Mouse (Mus musculus) embryonic facial prominence, embryonic 10.5 days (tissue): ENCODE measurements around the gene Vbp1. TPM values are rescaled to one million over a fixed set of nuclear protein-coding genes. Genes with fewer than 3 reads are reported as not detected.
A peak's percentile ranks its signal among the peaks of the same experiment; 100 is the strongest.
"Not testable (repeated sequence)": the region's sequence is repeated elsewhere in the genome, so short reads cannot be mapped to it uniquely, and the experiment has no call there.

Experiments
- DNase-seq: peaks from one replicate; pipeline ENCODE4 v3.0.0-alpha.2; 2017; ENCODE audit warnings: low spot score
- H3K27ac ChIP-seq: fragments of 300-500 bp; sonication (generic); replicated peaks from 2 replicates; pipeline ENCODE4 v1.5.1; 2016; ENCODE audit warnings: mild to moderate bottlenecking
- H3K27me3 ChIP-seq: fragments of 300-500 bp; sonication (generic); replicated peaks from 2 replicates; pipeline ENCODE4 v1.6.1; 2016; ENCODE audit warnings: low read depth, mild to moderate bottlenecking; ENCODE audit not compliant: poor library complexity, severe bottlenecking
- H3K36me3 ChIP-seq: fragments of 300-500 bp; sonication (generic); replicated peaks from 2 replicates; pipeline ENCODE4 v1.6.1; 2016; ENCODE audit warnings: mild to moderate bottlenecking, moderate library complexity
- H3K4me1 ChIP-seq: fragments of 300-500 bp; sonication (generic); 2 replicates; pipeline ENCODE4 v1.6.1; 2016
- H3K4me3 ChIP-seq: fragments of 300-500 bp; sonication (generic); 2 replicates; pipeline ENCODE4 v1.5.1; 2016; ENCODE audit warnings: mild to moderate bottlenecking, moderate library complexity
- H3K9me3 ChIP-seq: fragments of 300-500 bp; sonication (generic); 2 replicates; pipeline ENCODE4 v1.6.1; 2016; ENCODE audit warnings: mild to moderate bottlenecking
- WGBS: fragments of 180-500 bp; shearing (Covaris S2); methylation state at CpG from one replicate; pipeline ENCODE4 v1.1.7; 2016; 5-methylcytosine and 5-hydroxymethylcytosine counted together
- polyA plus RNA-seq: library from polyadenylated mRNA; unstranded; fragments of >200 nt; fragmentation: Nextera tagmentation; extraction: Ambion mirVana; gene quantifications from 2 replicates; pipeline ENCODE4 v1.2.1, GENCODE M21; 2016

Vbp1 gene
- 180 and 184 TPM in 2 replicates for polyA plus RNA-seq

- Histone ChIP-seq H3K4me3 (peak within 1 kb of the TSS; percentile 64), H3K4me1 (no peaks in the 10 kb centered on the region), H3K27ac (peak within 1 kb of the TSS; percentile 88), H3K36me3 (peaks cover 4% of the 10 kb centered on the region), H3K27me3 (no peaks in the 10 kb centered on the region), H3K9me3 (no peaks in the 10 kb centered on the region)
- peak; percentile 83 for DNase-seq
- WGBS, result 13% methylated on average over 37 of the region's 37 CpGs
Measured at GRCm38 (mm10) chrX:75514179-75514972, at the start of gene Vbp1. Gene Vbp1 (plus strand): TSS chrX:75514299.

- H3K27me3 ChIP-seq, H3K9me3 ChIP-seq, H3K4me1 ChIP-seq, H3K36me3 ChIP-seq: not testable (repeated sequence)
- DNase-seq, result peak; percentile 81
- peak overlapping the region; percentile 50 for H3K4me3 ChIP-seq
- 0 out of 2 replicates have a peak overlapping the region, but pooled peaks have one; percentile 51 for H3K27ac ChIP-seq
- 12% methylated on average over 37 of the region's 37 CpGs for WGBS
Measured at GRCm38 (mm10) chrX:75475182-75475644, 38.9 kb upstream of the Vbp1 start.

DNA sequence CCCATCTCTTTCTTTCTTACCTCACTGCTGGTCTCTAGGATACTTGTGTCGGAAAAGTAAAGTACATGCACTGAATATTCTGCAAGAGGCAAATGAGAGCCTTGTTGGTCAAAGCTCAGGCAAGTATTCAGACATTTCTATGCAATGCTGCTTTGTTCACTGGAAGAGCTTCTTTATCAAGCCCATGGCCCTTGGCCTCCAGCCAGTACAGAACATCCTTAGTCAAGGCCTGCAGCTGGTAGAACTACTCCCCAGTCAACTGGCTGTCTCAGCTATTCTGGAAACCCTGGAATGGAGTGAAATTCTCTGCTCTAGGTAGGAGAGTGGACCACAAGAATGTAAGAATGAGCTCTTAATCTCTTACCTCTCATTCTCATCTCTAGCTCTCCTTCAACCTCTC is 24.2 kb upstream of the Vbp1 start:
- DNase-seq, result no peak
- H3K36me3 ChIP-seq, result no peaks in the 10 kb centered on the region
- no peak overlapping the region for H3K27ac ChIP-seq
- no peaks in the 10 kb centered on the region for H3K4me1 ChIP-seq
- no peaks in the 10 kb centered on the region for H3K9me3 ChIP-seq
- H3K4me3 ChIP-seq, result no peak overlapping the region
- H3K27me3 ChIP-seq, result no peaks in the 10 kb centered on the region
- WGBS, result 88% methylated on average over 1 of the region's 1 CpGs

GRCm38 (mm10) chrX:75513787-75514178 is 316 bp upstream of the Vbp1 start:
- WGBS, result 35% methylated on average over 3 of the region's 3 CpGs
- no peak for DNase-seq
- Histone ChIP-seq H3K27ac (no peak overlapping the region), H3K4me1 (no peaks in the 10 kb centered on the region), H3K4me3 (peak overlapping the region; percentile 64), H3K27me3 (no peaks in the 10 kb centered on the region), H3K9me3 (no peaks in the 10 kb centered on the region), H3K36me3 (peaks cover 4% of the 10 kb centered on the region)

DNA sequence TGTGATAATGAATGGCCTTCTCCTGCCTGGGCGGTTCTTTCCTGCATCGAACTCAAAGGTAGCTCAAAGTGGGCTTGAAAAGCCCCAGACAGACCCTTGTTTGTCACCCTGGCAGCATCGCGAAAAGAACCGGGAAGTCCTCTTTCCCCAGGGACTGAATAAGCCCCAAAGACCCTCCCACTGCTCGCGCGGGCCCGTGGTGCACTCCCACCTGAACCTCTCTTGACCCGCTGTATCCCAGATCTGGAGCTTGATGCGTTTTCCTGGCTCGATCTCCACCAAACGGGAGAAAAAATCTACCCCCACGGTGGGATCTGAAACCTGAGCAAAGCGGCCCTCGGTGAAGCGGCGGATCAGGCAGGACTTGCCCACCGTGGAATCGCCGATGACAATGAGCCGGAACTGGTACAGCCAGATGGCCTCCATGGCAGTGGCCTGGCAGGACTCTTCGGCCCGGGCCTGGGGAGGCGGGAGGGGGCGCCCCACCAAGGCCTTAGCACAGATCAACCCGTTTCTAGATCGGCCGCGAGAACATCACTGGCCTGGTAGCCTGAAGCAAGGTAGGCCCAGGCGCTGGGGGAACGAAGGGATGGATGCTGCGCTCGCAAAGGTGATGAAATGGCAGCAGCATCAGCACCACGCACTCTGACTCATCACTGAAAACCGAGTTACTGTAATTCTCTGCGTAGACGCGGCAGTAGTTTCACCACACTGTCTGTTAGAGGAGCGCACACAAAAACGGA is 63.7 kb downstream of the Vbp1 start, which contains the start of gene Rab39b:
Gene Rab39b (minus strand): TSS at position 650 of the 743 bp plus-strand sequence.
- Histone ChIP-seq H3K27ac (peak within 1 kb of the TSS; percentile 83), H3K4me3 (peak within 1 kb of the TSS; percentile 68), H3K9me3 (no peaks in the 10 kb centered on the region), H3K36me3 (no peaks in the 10 kb centered on the region), H3K27me3 (no peaks in the 10 kb centered on the region), H3K4me1 (no peaks in the 10 kb centered on the region)
- peak; percentile 61 for DNase-seq
- WGBS, result 16% methylated on average over 41 of the region's 41 CpGs

GRCm38 (mm10) chrX:75578539-75578938 is 64.4 kb downstream of the Vbp1 start:
- no peak overlapping the region for H3K27ac ChIP-seq
- H3K27me3 ChIP-seq, result no peaks in the 10 kb centered on the region
- H3K9me3 ChIP-seq, result no peaks in the 10 kb centered on the region
- H3K36me3 ChIP-seq, result no peaks in the 10 kb centered on the region
- WGBS, result 81% methylated on average over 2 of the region's 2 CpGs
- DNase-seq, result no peak
- H3K4me3 ChIP-seq, result no peak overlapping the region
- H3K4me1 ChIP-seq, result no peaks in the 10 kb centered on the region

Other genes with a start within 250 kb of the Vbp1 start
- 34.6 and 39.8 TPM in 2 replicates for gene Fundc2, start 131.9 kb upstream of the Vbp1 start, polyA plus RNA-seq
- 1.7 and 2.1 TPM in 2 replicates for gene F8, start 131.7 kb upstream of the Vbp1 start, polyA plus RNA-seq
- 14.8 and 17.4 TPM in 2 replicates for gene Cmc4, start 97.7 kb upstream of the Vbp1 start, polyA plus RNA-seq
- 9.4 and 10.0 TPM in 2 replicates for gene Mtcp1, start 97.7 kb upstream of the Vbp1 start, polyA plus RNA-seq
- 79.3 and 83.0 TPM in 2 replicates for gene Brcc3, start 97.7 kb upstream of the Vbp1 start, polyA plus RNA-seq
- gene Rab39b, start 63.9 kb downstream of the Vbp1 start, polyA plus RNA-seq, result 7.9 and 8.1 TPM in 2 replicates